Mouse (Mus musculus) heart, embryonic 16.5 days (tissue): ENCODE results near the gene Uba2. TPM values are rescaled to one million over a fixed set of nuclear protein-coding genes. Genes with fewer than 3 reads are reported as not detected.
"Not testable (repeated sequence)": the region's sequence is repeated elsewhere in the genome, so short reads cannot be mapped to it uniquely, and the experiment has no call there.

Experiments
- ATAC-seq: fragments of 200-750 bp; cut with Nextera tagmentation; replicated peaks from 2 replicates; pipeline ENCODE4 v1.8.0; 2017; ENCODE audit warnings: moderate number of reproducible peaks; ENCODE audit not compliant: insufficient read depth, low FRiP score; ENCODE audit errors: extremely low read depth
- H3K27ac ChIP-seq: fragments of 300-500 bp; sonication (generic); 2 replicates; pipeline ENCODE4 v1.5.1; 2014; ENCODE audit warnings: mild to moderate bottlenecking, low read length, control low read depth, moderate library complexity
- H3K27me3 ChIP-seq: fragments of 300-500 bp; sonication (generic); 2 replicates; pipeline ENCODE4 v1.6.1; 2014; ENCODE audit warnings: low read length, mixed read lengths; ENCODE audit not compliant: control insufficient read depth, insufficient read depth
- H3K36me3 ChIP-seq: fragments of 300-500 bp; sonication (generic); 2 replicates; pipeline ENCODE4 v1.6.1; 2014; ENCODE audit not compliant: control insufficient read depth, insufficient read depth
- H3K4me1 ChIP-seq: fragments of 300-500 bp; sonication (generic); 2 replicates; pipeline ENCODE4 v1.6.1; 2014; ENCODE audit warnings: low read length, mixed read lengths; ENCODE audit not compliant: control insufficient read depth, insufficient read depth
- H3K4me2 ChIP-seq: fragments of 300-500 bp; sonication (generic); 2 replicates; pipeline ENCODE4 v1.6.1; 2014; ENCODE audit warnings: low read depth, mild to moderate bottlenecking, control low read depth, low read length
- H3K4me3 ChIP-seq: fragments of 300-500 bp; sonication (generic); 2 replicates; pipeline ENCODE4 v1.5.1; 2014; ENCODE audit warnings: mild to moderate bottlenecking, control low read depth, low read length
- H3K9ac ChIP-seq: fragments of 300-500 bp; sonication (generic); 2 replicates; pipeline ENCODE4 v1.6.1; 2014; ENCODE audit warnings: low read length, control low read depth
- H3K9me3 ChIP-seq: fragments of 300-500 bp; sonication (generic); replicated peaks from 2 replicates; pipeline ENCODE4 v1.6.1; 2016; ENCODE audit warnings: low read length; ENCODE audit not compliant: control insufficient read depth
- WGBS: fragments of 180-500 bp; shearing (Covaris S2); extraction: QIAGEN DNeasy Blood & Tissue Kit; methylation state at CpG from one replicate; pipeline ENCODE4 v1.1.7; 2014; 5-methylcytosine and 5-hydroxymethylcytosine counted together
- polyA plus RNA-seq: library from polyadenylated mRNA; unstranded; fragments of >200 nt; fragmentation: Nextera tagmentation; extraction: Ambion mirVana; gene quantifications from 2 replicates; pipeline ENCODE4 v1.2.1, GENCODE M21; 2015

Uba2 gene
- polyA plus RNA-seq, 1 experiment from 2014 or later = 115 TPM

- 98% methylated on average over 2 of the region's 2 CpGs for WGBS
- ATAC-seq = no peak
- H3K4me3 ChIP-seq = no peak overlapping the region
- peaks cover 4% of the 10 kb centered on the region for H3K4me1 ChIP-seq
- no peak overlapping the region for H3K9ac ChIP-seq
- no peak overlapping the region for H3K4me2 ChIP-seq
- H3K36me3 ChIP-seq = peaks cover 54% of the 10 kb centered on the region
- H3K27me3 ChIP-seq = no peaks in the 10 kb centered on the region
- no peaks in the 10 kb centered on the region for H3K9me3 ChIP-seq
- no peak overlapping the region for H3K27ac ChIP-seq
These were observed 31.4 kb upstream of the Uba2 start for GRCm38 (mm10) chr7:34200829-34201228.

DNA sequence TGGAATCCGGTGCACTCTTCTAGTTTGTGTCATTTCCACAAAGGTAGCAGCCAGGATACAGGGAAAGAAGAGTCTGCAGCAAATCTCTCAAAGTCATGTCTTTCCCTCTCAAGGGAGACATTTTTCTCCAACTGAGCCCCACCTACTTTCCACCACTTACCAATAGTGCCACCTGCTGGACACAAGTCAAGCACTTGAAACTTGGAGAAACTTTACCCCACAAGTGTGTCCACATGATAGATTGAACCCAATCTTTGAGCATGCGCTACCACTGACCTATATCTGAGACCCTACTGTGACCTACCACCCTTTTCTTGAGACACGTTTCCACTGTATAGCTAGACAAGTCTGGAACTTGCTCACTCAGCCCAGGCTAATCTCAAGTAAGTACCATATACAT lies 28.9 kb upstream of the Uba2 start:
- Histone ChIP-seq H3K4me2 (no peak overlapping the region), H3K36me3 (peaks cover 29% of the 10 kb centered on the region), H3K27me3 (no peaks in the 10 kb centered on the region), H3K27ac (no peak overlapping the region), H3K4me3 (no peak overlapping the region), H3K9ac (no peak overlapping the region), H3K4me1 (peaks cover 9% of the 10 kb centered on the region), H3K9me3 (no peaks in the 10 kb centered on the region)
- ATAC-seq = no peak
- 53% methylated on average over 3 of the region's 3 CpGs for WGBS

DNA sequence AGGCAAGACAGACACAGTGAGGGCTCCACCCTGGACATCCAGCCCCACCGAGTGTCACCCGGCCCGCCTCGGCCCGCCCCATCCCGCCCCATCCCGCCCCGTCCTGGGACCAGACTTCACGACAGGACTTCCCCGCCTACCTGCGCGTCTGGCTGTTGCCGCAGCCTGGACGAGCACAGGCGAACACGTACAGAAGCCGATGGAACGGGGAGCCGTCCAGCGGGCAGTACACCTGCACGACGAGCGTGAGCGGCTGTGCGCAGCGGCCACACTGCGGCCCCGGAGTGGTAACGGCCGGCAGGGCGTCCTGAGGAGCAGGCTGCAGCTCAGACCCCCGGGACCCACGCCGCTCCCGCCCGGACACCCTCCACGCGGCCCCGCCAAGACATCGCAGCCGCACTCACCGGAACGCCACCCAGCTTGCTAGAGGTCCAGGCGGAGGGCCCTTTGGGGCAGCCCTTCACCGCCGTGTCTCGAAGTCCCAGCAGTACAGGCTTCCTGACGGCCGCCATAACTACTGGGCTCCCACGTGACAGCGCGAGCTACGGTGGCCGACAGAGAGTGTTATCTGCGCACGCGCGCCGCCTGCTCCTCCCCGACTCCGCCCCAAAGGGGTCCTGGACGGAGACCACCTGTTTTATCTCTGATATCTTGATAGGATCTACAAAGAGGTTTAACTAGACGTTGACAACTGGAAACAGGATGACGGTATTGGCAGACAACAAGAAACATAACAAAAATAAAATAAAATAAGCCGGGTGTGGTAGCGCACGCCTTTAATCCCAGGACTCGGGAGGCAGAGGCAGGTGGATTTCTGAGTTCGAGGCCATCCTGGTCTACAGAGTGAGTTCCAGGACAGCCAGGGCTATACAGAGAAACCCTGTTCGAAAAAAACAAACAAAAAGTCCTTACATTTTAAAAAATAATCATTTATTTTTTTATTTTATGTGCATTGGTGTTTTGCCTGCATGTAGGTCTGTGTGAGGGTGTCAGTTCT lies 27.0 kb upstream of the Uba2 start, which contains the start of gene Pdcd2l:
TSS of gene Pdcd2l (minus strand) at position 530 of the 997 bp plus-strand sequence.
- Histone ChIP-seq H3K9ac (peak within 1 kb of the TSS; percentile 87), H3K27me3 (no peaks in the 10 kb centered on the region), H3K4me1 (peaks cover 9% of the 10 kb centered on the region), H3K4me2 (peak within 1 kb of the TSS; percentile 89), H3K27ac (peak within 1 kb of the TSS; percentile 49), H3K9me3 (no peaks in the 10 kb centered on the region), H3K4me3 (peak within 1 kb of the TSS; percentile 70), H3K36me3 (peaks cover 21% of the 10 kb centered on the region)
- ATAC-seq = peak; percentile 93
- 2% methylated on average over 70 of the region's 70 CpGs for WGBS

GRCm38 (mm10) chr7:34195632-34196031 lies 26.2 kb upstream of the Uba2 start:
- Histone ChIP-seq H3K4me2 (peak overlapping the region; percentile 89), H3K9ac (peak overlapping the region; percentile 87), H3K4me3 (peak overlapping the region; percentile 70), H3K27me3 (no peaks in the 10 kb centered on the region), H3K9me3 (no peaks in the 10 kb centered on the region), H3K36me3 (peaks cover 13% of the 10 kb centered on the region), H3K4me1 (peaks cover 6% of the 10 kb centered on the region), H3K27ac (no peak overlapping the region; the same call in 1 of the 2 replicates)
- ATAC-seq = no peak
- WGBS = 40% methylated on average over 3 of the region's 3 CpGs

DNA sequence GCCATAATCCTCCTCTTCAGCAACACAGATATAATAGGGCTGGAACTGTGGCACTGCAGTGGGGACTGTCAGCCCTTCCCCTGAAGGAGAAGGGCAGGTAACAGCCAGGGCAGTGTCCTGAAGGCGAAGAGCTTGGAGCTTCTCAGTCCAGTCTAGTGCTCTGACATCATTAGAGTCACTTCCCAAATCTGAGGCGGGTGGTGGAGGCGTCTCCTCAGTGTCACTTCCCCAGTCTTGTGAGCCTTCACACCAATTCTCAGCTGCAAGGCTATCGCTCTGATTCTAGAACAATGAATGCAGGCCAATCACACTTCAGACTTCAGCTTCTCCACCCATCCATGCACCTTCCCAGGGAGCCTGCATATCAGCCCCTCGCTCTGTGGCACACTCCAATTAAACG lies 23.4 kb upstream of the Uba2 start:
- Histone ChIP-seq H3K27ac (no peak overlapping the region), H3K9me3 (no peaks in the 10 kb centered on the region), H3K36me3 (peaks cover 28% of the 10 kb centered on the region), H3K4me2 (no peak overlapping the region), H3K4me3 (no peak overlapping the region), H3K27me3 (no peaks in the 10 kb centered on the region), H3K9ac (no peak overlapping the region), H3K4me1 (peaks cover 6% of the 10 kb centered on the region)
- WGBS = 86% methylated on average over 6 of the region's 6 CpGs
- ATAC-seq = no peak

- Histone ChIP-seq H3K36me3 (peaks cover 53% of the 10 kb centered on the region), H3K27me3 (no peaks in the 10 kb centered on the region), H3K4me2 (no peak overlapping the region), H3K4me1 (no peaks in the 10 kb centered on the region), H3K4me3 (no peak overlapping the region), H3K27ac (no peak overlapping the region), H3K9ac (no peak overlapping the region), H3K9me3 (no peaks in the 10 kb centered on the region)
- no peak for ATAC-seq
- 81% methylated on average over 12 of the region's 12 CpGs for whole genome bisulfite sequencing
These were observed 20.1 kb upstream of the Uba2 start for GRCm38 (mm10) chr7:34189376-34189989.

GRCm38 (mm10) chr7:34183794-34184193 lies 14.4 kb upstream of the Uba2 start:
- no peak overlapping the region for H3K9ac ChIP-seq
- H3K9me3 ChIP-seq = no peaks in the 10 kb centered on the region
- H3K4me1 ChIP-seq = no peaks in the 10 kb centered on the region
- 76% methylated on average over 3 of the region's 3 CpGs for WGBS
- peaks cover 38% of the 10 kb centered on the region for H3K36me3 ChIP-seq
- no peak overlapping the region for H3K27ac ChIP-seq
- no peak overlapping the region for H3K4me3 ChIP-seq
- no peak for ATAC-seq
- no peaks in the 10 kb centered on the region for H3K27me3 ChIP-seq
- H3K4me2 ChIP-seq = no peak overlapping the region

DNA sequence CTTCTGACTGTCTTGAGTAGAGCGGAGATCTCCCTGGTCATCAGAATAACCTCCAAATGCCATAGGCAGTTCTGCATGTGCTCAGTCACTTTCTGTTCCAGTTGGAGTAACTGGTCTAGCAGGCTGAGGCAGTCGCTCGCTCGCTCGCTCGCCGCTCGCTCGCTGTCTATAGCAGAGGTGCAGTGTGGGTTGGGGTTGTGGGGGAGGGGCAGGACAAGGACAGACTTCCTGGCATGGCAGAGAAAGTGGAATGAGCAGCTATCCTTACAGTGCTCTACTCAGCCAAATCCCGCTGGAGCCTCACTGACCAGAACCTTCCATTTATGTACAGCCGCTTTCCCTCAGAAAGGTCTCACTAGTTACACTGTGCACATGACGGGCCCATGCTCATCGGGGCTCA lies 14.0 kb upstream of the Uba2 start:
- no peaks in the 10 kb centered on the region for H3K27me3 ChIP-seq
- H3K4me1 ChIP-seq = no peaks in the 10 kb centered on the region
- H3K36me3 ChIP-seq = peaks cover 34% of the 10 kb centered on the region
- no peaks in the 10 kb centered on the region for H3K9me3 ChIP-seq
- no peak for ATAC-seq
- no peak overlapping the region for H3K4me2 ChIP-seq
- no peak overlapping the region for H3K27ac ChIP-seq
- WGBS = 85% methylated on average over 13 of the region's 13 CpGs
- H3K9ac ChIP-seq = no peak overlapping the region
- H3K4me3 ChIP-seq = no peak overlapping the region

GRCm38 (mm10) chr7:34176241-34176640 lies 6.8 kb upstream of the Uba2 start:
- not testable (repeated sequence) for H3K27me3 ChIP-seq, H3K4me3 ChIP-seq, ATAC-seq, H3K4me1 ChIP-seq, H3K9me3 ChIP-seq, H3K27ac ChIP-seq, H3K9ac ChIP-seq, H3K4me2 ChIP-seq, H3K36me3 ChIP-seq
- 82% methylated on average over 6 of the region's 6 CpGs for WGBS
